Mouse (Mus musculus) B cell, adult 67 days (primary cell): ENCODE results near the gene Fli1. TPM values are rescaled to one million over a fixed set of nuclear protein-coding genes. Genes with fewer than 3 reads are reported as not detected.

Experiments
- total RNA-seq, 2 experiments: library from RNA; stranded (reverse); gene quantifications; 4 replicates each; pipeline ENCODE4 v1.2.4; 2023

Gene Fli1
- total RNA-seq, result 100 to 1,000 TPM; 210 to 242 TPM

GRCm38 (mm10) chr9:32542212-32543039 lies at the start of gene Fli1:
Fli1 (minus strand) TSS chr9:32542861.

Other genes with a start within 250 kb of the Fli1 start
- gene Kcnj5, start 198.5 kb downstream of the Fli1 start, total RNA-seq, result not detected
- gene Kcnj1, start 170.4 kb downstream of the Fli1 start, total RNA-seq, result 1 to 10 TPM; 2.2 to 3.1 TPM
- 100 to 1,000 TPM; 739 to 757 TPM for gene Ets1, start 93.4 kb upstream of the Fli1 start, total RNA-seq